24 mouse cellular contexts compared by ENCODE assay signal in the genomic region with DNA sequence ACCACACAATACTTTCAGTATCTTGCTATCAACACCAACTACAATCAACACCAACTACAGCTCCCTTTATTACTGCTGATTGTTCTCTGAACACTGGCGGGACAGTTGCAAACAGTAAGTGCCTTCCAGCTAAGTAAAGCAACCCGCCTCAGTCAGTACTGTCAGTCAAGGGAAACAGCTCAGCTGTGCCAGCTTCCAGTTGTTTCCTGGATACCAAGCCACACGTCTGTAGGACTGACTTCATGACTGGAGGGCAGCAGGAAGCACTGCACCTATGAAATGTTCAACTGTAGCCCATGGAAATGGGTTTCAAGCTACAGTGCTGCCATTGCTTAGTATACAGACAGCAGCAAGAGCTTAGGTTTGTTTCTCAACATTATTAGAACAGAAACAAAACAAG. TPM values are rescaled to one million over a fixed set of nuclear protein-coding genes. Genes with fewer than 3 reads are reported as not detected.
"Had no signal": no experiment of that assay in that cellular context is flagged by ENCODE, and none has a peak within 500 bp of the region (broad histone marks: within the 10 kb centered on the region; RNA-seq: fewer than 3 reads in every experiment).

No protein-coding gene starts in this region.

- H3K9ac ChIP-seq: kidney, embryonic 15.5 days; limb, embryonic 13.5 days; liver, embryonic 14.5 days; liver, postnatal 0 days; lung, embryonic 14.5 days; midbrain, embryonic 13.5 days; neural tube, embryonic 13.5 days had no signal

- H3K4me2 ChIP-seq: kidney, embryonic 15.5 days; limb, embryonic 13.5 days; liver, embryonic 11.5 days; lung, embryonic 14.5 days; midbrain, embryonic 13.5 days; neural tube, embryonic 13.5 days had no signal

- H3K27me3 ChIP-seq: kidney, embryonic 15.5 days; limb, embryonic 13.5 days; midbrain, embryonic 13.5 days; neural tube, embryonic 13.5 days had no signal

- ATAC-seq: liver, postnatal 0 days; midbrain, embryonic 13.5 days; midbrain, embryonic 16.5 days had no signal

- H3K9me3 ChIP-seq: kidney, embryonic 15.5 days; limb, embryonic 13.5 days; midbrain, embryonic 13.5 days; neural tube, embryonic 13.5 days had no signal

- H3K4me3 ChIP-seq: kidney, embryonic 15.5 days; left cerebral cortex, adult 2 months; limb, embryonic 13.5 days; midbrain, embryonic 13.5 days; myocyte; neural tube, embryonic 13.5 days had no signal

- H3K4me1 ChIP-seq: kidney, embryonic 15.5 days; limb, embryonic 13.5 days; midbrain, embryonic 13.5 days; neural tube, embryonic 13.5 days had no signal

- H3K27ac ChIP-seq: kidney, embryonic 15.5 days; left cerebral cortex, adult 2 months; limb, embryonic 13.5 days; liver, embryonic 14.5 days; midbrain, embryonic 13.5 days; neural tube, embryonic 13.5 days had no signal

- DNase-seq: kidney, adult 8-10 months; kidney, postnatal 10 days; kidney, postnatal 36 days; layer of hippocampus, postnatal 36 days; left cerebral cortex, postnatal 4 days; liver, postnatal 0 days; lung, embryonic 14.5 days; lung, postnatal 10 days; lung, postnatal 4 days; retina, postnatal 1 day; thymus, adult 2 months; thymus, postnatal 14 days; thymus, postnatal 4 days had no signal

RNA-seq across cellular contexts. Expression of gene Lyve1, which starts 28.5 kb away (rescaled TPM):
- total RNA-seq: monocyte, adult 5-6 weeks; neutrophil, adult 5-6 weeks had no signal
- polyA plus RNA-seq: myocyte had no signal
